Mouse (Mus musculus): Measurements from ENCODE around the gene Fam166b.

GRCm38 (mm10) chr4:43380951-43381350, 48.0 kb downstream of the Fam166b start:
- TF ChIP-seq CTCF (IDR thresholded peaks at IDR 0.05; ENCODE audit: low read depth, low read length), result no peak
- no peak for TF ChIP-seq POLR2AphosphoS5 (IDR thresholded peaks at IDR 0.05; ENCODE audit: insufficient replicate concordance, low read depth, low read length)
- no peak for TF ChIP-seq GATA1 (IDR thresholded peaks at IDR 0.05; ENCODE audit: borderline replicate concordance, low read length)
